Mouse (Mus musculus): ENCODE data around the gene Itga5.
A peak's percentile ranks its signal among the peaks of the same experiment; 100 is the strongest.

Itga5 gene

GRCm38 (mm10) chr15:103315979-103316776 is 50.4 kb downstream of the Itga5 start:
- Histone ChIP-seq H3K27me3 (ENCODE audit: insufficient read depth, low read length) (peaks cover 16% of the 10 kb centered on the region), H3K4me1 (replicated peaks; ENCODE audit: low read depth, low read length) (peaks cover 73% of the 10 kb centered on the region), H3K9me3 (ENCODE audit: low read length) (no peaks in the 10 kb centered on the region), H3K4me3 (replicated peaks; ENCODE audit: low read length) (no peak overlapping the region), H3K36me3 (ENCODE audit: insufficient read depth, low read length) (peaks cover 52% of the 10 kb centered on the region)
- TF ChIP-seq CTCF (conservative IDR thresholded peaks at IDR 0.05; ENCODE audit: low read length) = no peak
- TF ChIP-seq NANOG (IDR thresholded peaks at IDR 0.05; ENCODE audit: borderline replicate concordance, low read length) = no peak
- no peak for TF ChIP-seq POU5F1 (IDR thresholded peaks at IDR 0.05; ENCODE audit: borderline replicate concordance, low read length)

GRCm38 (mm10) chr15:103315011-103315502 is 51.5 kb downstream of the Itga5 start:
- Histone ChIP-seq H3K4me3 (replicated peaks; ENCODE audit: low read length) (peak overlapping the region; percentile 71), H3K36me3 (ENCODE audit: insufficient read depth, low read length) (peaks cover 43% of the 10 kb centered on the region), H3K4me1 (replicated peaks; ENCODE audit: low read depth, low read length) (peaks cover 62% of the 10 kb centered on the region), H3K9me3 (ENCODE audit: low read length) (no peaks in the 10 kb centered on the region), H3K27me3 (ENCODE audit: insufficient read depth, low read length) (peaks cover 25% of the 10 kb centered on the region)
- no peak for TF ChIP-seq POU5F1 (IDR thresholded peaks at IDR 0.05; ENCODE audit: borderline replicate concordance, low read length)
- no peak for TF ChIP-seq NANOG (IDR thresholded peaks at IDR 0.05; ENCODE audit: borderline replicate concordance, low read length)
- TF ChIP-seq CTCF (conservative IDR thresholded peaks at IDR 0.05; ENCODE audit: low read length) = peak; percentile 61

GRCm38 (mm10) chr15:103314181-103314580 is 52.4 kb downstream of the Itga5 start:
- Histone ChIP-seq H3K9me3 (ENCODE audit: low read length) (no peaks in the 10 kb centered on the region), H3K36me3 (ENCODE audit: insufficient read depth, low read length) (peaks cover 41% of the 10 kb centered on the region), H3K27me3 (ENCODE audit: insufficient read depth, low read length) (peaks cover 34% of the 10 kb centered on the region), H3K4me3 (replicated peaks; ENCODE audit: low read length) (peak overlapping the region; percentile 71), H3K4me1 (replicated peaks; ENCODE audit: low read depth, low read length) (peaks cover 58% of the 10 kb centered on the region)
- no peak for TF ChIP-seq CTCF (conservative IDR thresholded peaks at IDR 0.05; ENCODE audit: low read length)
- no peak for TF ChIP-seq NANOG (IDR thresholded peaks at IDR 0.05; ENCODE audit: borderline replicate concordance, low read length)
- no peak for TF ChIP-seq POU5F1 (IDR thresholded peaks at IDR 0.05; ENCODE audit: borderline replicate concordance, low read length)

GRCm38 (mm10) chr15:103313495-103314095 is 53.0 kb downstream of the Itga5 start:
- Histone ChIP-seq H3K9me3 (ENCODE audit: low read length) (no peaks in the 10 kb centered on the region), H3K4me3 (replicated peaks; ENCODE audit: low read length) (peak overlapping the region; percentile 71), H3K4me1 (replicated peaks; ENCODE audit: low read depth, low read length) (peaks cover 58% of the 10 kb centered on the region), H3K36me3 (ENCODE audit: insufficient read depth, low read length) (peaks cover 35% of the 10 kb centered on the region), H3K27me3 (ENCODE audit: insufficient read depth, low read length) (peaks cover 40% of the 10 kb centered on the region)
- no peak for TF ChIP-seq POU5F1 (IDR thresholded peaks at IDR 0.05; ENCODE audit: borderline replicate concordance, low read length)
- TF ChIP-seq CTCF (conservative IDR thresholded peaks at IDR 0.05; ENCODE audit: low read length) = peak; percentile 99
- TF ChIP-seq NANOG (IDR thresholded peaks at IDR 0.05; ENCODE audit: borderline replicate concordance, low read length) = no peak

GRCm38 (mm10) chr15:103310365-103310910 is 56.1 kb downstream of the Itga5 start, which contains the start of gene Gpr84:
TSS of gene Gpr84 (minus strand) at chr15:103310612.
- H3K27me3 ChIP-seq (ENCODE audit: insufficient read depth, low read length) = peaks cover 60% of the 10 kb centered on the region
- H3K4me1 ChIP-seq (replicated peaks; ENCODE audit: low read depth, low read length) = peaks cover 62% of the 10 kb centered on the region
- peaks cover 4% of the 10 kb centered on the region for H3K36me3 ChIP-seq (ENCODE audit: insufficient read depth, low read length)
- no peak for TF ChIP-seq NANOG (IDR thresholded peaks at IDR 0.05; ENCODE audit: borderline replicate concordance, low read length)
- no peak for TF ChIP-seq POU5F1 (IDR thresholded peaks at IDR 0.05; ENCODE audit: borderline replicate concordance, low read length)
- no peak for TF ChIP-seq CTCF (conservative IDR thresholded peaks at IDR 0.05; ENCODE audit: low read length)
- H3K9me3 ChIP-seq (ENCODE audit: low read length) = no peaks in the 10 kb centered on the region
- no peak within 1 kb of the TSS for H3K4me3 ChIP-seq (replicated peaks; ENCODE audit: low read length)

GRCm38 (mm10) chr15:103308876-103309580 is 57.5 kb downstream of the Itga5 start:
- H3K27me3 ChIP-seq (ENCODE audit: insufficient read depth, low read length) = peaks cover 60% of the 10 kb centered on the region
- peaks cover 56% of the 10 kb centered on the region for H3K4me1 ChIP-seq (replicated peaks; ENCODE audit: low read depth, low read length)
- H3K36me3 ChIP-seq (ENCODE audit: insufficient read depth, low read length) = no peaks in the 10 kb centered on the region
- H3K9me3 ChIP-seq (ENCODE audit: low read length) = no peaks in the 10 kb centered on the region
- peak overlapping the region; percentile 68 for H3K4me3 ChIP-seq (replicated peaks; ENCODE audit: low read length)
- no peak for TF ChIP-seq NANOG (IDR thresholded peaks at IDR 0.05; ENCODE audit: borderline replicate concordance, low read length)
- TF ChIP-seq POU5F1 (IDR thresholded peaks at IDR 0.05; ENCODE audit: borderline replicate concordance, low read length) = no peak
- no peak for TF ChIP-seq CTCF (conservative IDR thresholded peaks at IDR 0.05; ENCODE audit: low read length)

- H3K27me3 ChIP-seq (ENCODE audit: insufficient read depth, low read length) = peaks cover 65% of the 10 kb centered on the region
- no peaks in the 10 kb centered on the region for H3K9me3 ChIP-seq (ENCODE audit: low read length)
- TF ChIP-seq CTCF (conservative IDR thresholded peaks at IDR 0.05; ENCODE audit: low read length) (0 out of 2 replicates have a peak, but pooled peaks have one; percentile 3), POU5F1 (IDR thresholded peaks at IDR 0.05; ENCODE audit: borderline replicate concordance, low read length) (no peak)
- no peaks in the 10 kb centered on the region for H3K36me3 ChIP-seq (ENCODE audit: insufficient read depth, low read length)
- peak overlapping the region; percentile 68 for H3K4me3 ChIP-seq (replicated peaks; ENCODE audit: low read length)
- peaks cover 57% of the 10 kb centered on the region for H3K4me1 ChIP-seq (replicated peaks; ENCODE audit: low read depth, low read length)
Observed at GRCm38 (mm10) chr15:103308056-103308875, 58.3 kb downstream of the Itga5 start.

Data from E14TG2a.4 (cell line).